Mouse (Mus musculus): Measurements from ENCODE around the gene Qtrt1. TPM values are rescaled to one million over a fixed set of nuclear protein-coding genes. Genes with fewer than 3 reads are reported as not detected.

Gene Qtrt1
- polyA plus RNA-seq, 1 experiment from 2014 or later = 50.3 TPM

DNA sequence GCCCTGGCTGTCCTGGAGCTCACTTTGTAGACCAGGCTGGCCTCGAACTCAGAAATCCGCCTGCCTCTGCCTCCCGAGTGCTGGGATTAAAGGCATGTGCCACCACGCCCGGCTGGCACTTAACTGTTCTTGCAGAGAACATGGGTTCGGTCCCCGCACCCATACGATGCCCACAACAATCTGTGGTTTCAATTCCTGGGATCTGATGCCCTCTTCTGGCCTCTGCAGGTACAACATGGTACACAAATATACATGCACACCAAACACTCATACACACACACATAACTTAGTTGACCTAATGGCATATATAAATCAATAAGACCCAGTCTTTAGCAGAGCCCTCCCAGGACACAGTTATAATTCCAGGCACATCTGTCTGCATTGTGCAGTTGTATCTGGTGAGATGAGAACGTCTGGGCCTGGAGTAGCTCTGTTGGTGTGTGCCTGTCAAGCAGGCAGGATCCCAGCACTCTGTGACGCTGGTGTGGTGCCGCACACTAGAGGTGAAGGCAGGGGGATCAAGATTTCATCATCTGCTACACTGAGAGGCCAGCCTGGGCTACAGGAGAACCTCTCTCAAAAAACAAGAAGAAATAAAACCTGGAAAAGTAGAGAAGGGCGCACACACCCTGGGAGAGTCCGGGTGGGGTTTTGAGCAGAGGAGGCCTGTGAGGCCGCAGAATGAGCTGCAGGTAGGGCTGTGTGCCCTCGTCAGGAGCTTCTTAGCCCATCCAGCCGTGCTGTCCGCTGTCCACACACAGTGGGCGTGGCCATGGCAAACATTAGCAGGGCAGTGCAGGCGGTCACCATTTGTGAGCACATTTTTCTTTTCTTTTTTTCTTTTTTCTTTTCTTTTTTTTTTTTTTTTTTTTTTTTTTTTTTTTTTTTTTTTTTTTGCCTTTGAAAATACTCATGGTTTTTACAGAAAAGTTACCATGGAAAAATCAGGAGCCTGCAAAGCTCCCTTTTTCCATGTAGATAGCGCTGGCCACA is 57.7 kb downstream of the Qtrt1 start:
- no peak overlapping the region for H3K27ac ChIP-seq (replicated peaks; ENCODE audit: low read depth, low read length)
- H3K27me3 ChIP-seq (ENCODE audit: control insufficient read depth, insufficient read depth, low read length) = no peaks in the 10 kb centered on the region
- 90% methylated on average over 20 of the region's 20 CpGs for WGBS
- H3K4me2 ChIP-seq (ENCODE audit: low read depth, severe bottlenecking) = no peak overlapping the region
- H3K4me1 ChIP-seq (ENCODE audit: control insufficient read depth, insufficient read depth, low read length) = no peaks in the 10 kb centered on the region
- ATAC-seq (ENCODE audit: insufficient number of reproducible peaks, low FRiP score, low TSS enrichment, low read depth) = no peak
- peaks cover 11% of the 10 kb centered on the region; the same call in 1 of the 2 replicates for H3K36me3 ChIP-seq (ENCODE audit: control insufficient read depth, insufficient read depth, low read length)
- H3K9ac ChIP-seq (ENCODE audit: low read length) = no peak overlapping the region
- DNase-seq (ENCODE audit: low spot score) = peak; percentile 62
- H3K9me3 ChIP-seq (ENCODE audit: control insufficient read depth, low read length) = no peaks in the 10 kb centered on the region
- H3K4me3 ChIP-seq (ENCODE audit: low read depth, low read length) = no peak overlapping the region

Other genes with a start within 250 kb of the Qtrt1 start
- gene Pde4a, start 246.1 kb upstream of the Qtrt1 start, polyA plus RNA-seq (2014; fragmentation: Nextera tagmentation; extraction: Ambion mirVana) = 3.3 and 5.3 TPM in 2 replicates
- 31.1 and 35.2 TPM in 2 replicates for gene Keap1, start 172.5 kb upstream of the Qtrt1 start, polyA plus RNA-seq (2014; fragmentation: Nextera tagmentation; extraction: Ambion mirVana)
- gene S1pr5, start 163.4 kb upstream of the Qtrt1 start, polyA plus RNA-seq (2014; fragmentation: Nextera tagmentation; extraction: Ambion mirVana) = 0.38 and 0.39 TPM in 2 replicates
- 29.5 and 31.9 TPM in 2 replicates for gene Atg4d, start 146.5 kb upstream of the Qtrt1 start, polyA plus RNA-seq (2014; fragmentation: Nextera tagmentation; extraction: Ambion mirVana)
- 14.1 and 16.2 TPM in 2 replicates for gene Kri1, start 123.9 kb upstream of the Qtrt1 start, polyA plus RNA-seq (2014; fragmentation: Nextera tagmentation; extraction: Ambion mirVana)
- gene Cdkn2d, start 120.4 kb upstream of the Qtrt1 start, polyA plus RNA-seq (2014; fragmentation: Nextera tagmentation; extraction: Ambion mirVana) = 40.6 and 42.7 TPM in 2 replicates
- 8.0 and 8.2 TPM in 2 replicates for gene Ap1m2, start 99.5 kb upstream of the Qtrt1 start, polyA plus RNA-seq (2014; fragmentation: Nextera tagmentation; extraction: Ambion mirVana)
- gene Slc44a2, start 91.1 kb upstream of the Qtrt1 start, polyA plus RNA-seq (2014; fragmentation: Nextera tagmentation; extraction: Ambion mirVana) = 79.9 and 84.5 TPM in 2 replicates
- 268 and 285 TPM in 2 replicates for gene Ilf3, start 44.0 kb upstream of the Qtrt1 start, polyA plus RNA-seq (2014; fragmentation: Nextera tagmentation; extraction: Ambion mirVana)
- 66.4 and 67.0 TPM in 2 replicates for gene Dnm2, start 13.1 kb downstream of the Qtrt1 start, polyA plus RNA-seq (2014; fragmentation: Nextera tagmentation; extraction: Ambion mirVana)
- 97.0 and 99.6 TPM in 2 replicates for gene Tmed1, start 98.4 kb downstream of the Qtrt1 start, polyA plus RNA-seq (2014; fragmentation: Nextera tagmentation; extraction: Ambion mirVana)
- 2.5 and 3.2 TPM in 2 replicates for gene AB124611, start 114.3 kb downstream of the Qtrt1 start, polyA plus RNA-seq (2014; fragmentation: Nextera tagmentation; extraction: Ambion mirVana)
- gene Carm1, start 135.1 kb downstream of the Qtrt1 start, polyA plus RNA-seq (2014; fragmentation: Nextera tagmentation; extraction: Ambion mirVana) = 78.9 and 93.7 TPM in 2 replicates
- 44.1 and 44.9 TPM in 2 replicates for gene Timm29, start 180.9 kb downstream of the Qtrt1 start, polyA plus RNA-seq (2014; fragmentation: Nextera tagmentation; extraction: Ambion mirVana)
- 14.0 and 18.0 TPM in 2 replicates for gene Yipf2, start 181.0 kb downstream of the Qtrt1 start, polyA plus RNA-seq (2014; fragmentation: Nextera tagmentation; extraction: Ambion mirVana)
- gene Smarca4, start 204.3 kb downstream of the Qtrt1 start, polyA plus RNA-seq (2014; fragmentation: Nextera tagmentation; extraction: Ambion mirVana) = 143 and 155 TPM in 2 replicates

Data from limb, embryonic 11.5 days (tissue).